Mouse (Mus musculus): ENCODE data around the gene Gm5431.
"Not testable (repeated sequence)": the region's sequence is repeated elsewhere in the genome, so short reads cannot be mapped to it uniquely, and the experiment has no call there.

DNA sequence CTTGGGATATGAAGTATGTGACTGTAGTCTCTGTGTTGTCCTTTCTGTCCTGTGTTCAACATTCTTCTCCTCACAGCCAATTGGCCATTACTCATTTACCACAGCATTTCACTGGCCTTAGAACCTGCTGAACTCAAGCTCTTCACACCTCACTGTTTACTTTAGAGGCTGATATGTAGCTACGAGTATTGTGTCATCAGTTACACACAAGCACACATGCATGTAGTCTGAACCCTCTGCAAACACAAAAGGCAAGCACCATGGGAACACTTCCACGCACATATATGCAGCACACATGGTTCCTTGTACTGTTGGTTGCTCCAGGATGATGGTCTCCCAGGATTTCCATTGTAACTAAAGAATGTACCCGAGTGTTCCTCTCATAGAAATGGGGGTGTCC is 33.3 kb upstream of the Gm5431 start:
- not testable (repeated sequence) for TF ChIP-seq CTCF (IDR thresholded peaks at IDR 0.05); EP300 (IDR thresholded peaks at IDR 0.05; ENCODE audit: insufficient read depth, low read depth, low read length)

All from heart, adult 2 months (tissue).